Mouse (Mus musculus): ENCODE measurements around the gene Thada.

Gene Thada

GRCm38 (mm10) chr17:84351276-84351675 lies 114.7 kb downstream of the Thada start:
- no peak for DNase-seq (ENCODE audit: extremely low spot score)

- no peak for DNase-seq (ENCODE audit: extremely low spot score)
These were observed 117.1 kb downstream of the Thada start for GRCm38 (mm10) chr17:84348865-84349264.

GRCm38 (mm10) chr17:84342299-84342817 lies 123.6 kb downstream of the Thada start:
- DNase-seq (ENCODE audit: extremely low spot score): no peak

- DNase-seq (ENCODE audit: extremely low spot score): no peak
These were observed 124.3 kb downstream of the Thada start for GRCm38 (mm10) chr17:84341686-84342085.

- DNase-seq (ENCODE audit: extremely low spot score): no peak
These were observed 125.4 kb downstream of the Thada start for GRCm38 (mm10) chr17:84340574-84340973.

GRCm38 (mm10) chr17:84335996-84336395 lies 130.0 kb downstream of the Thada start:
- no peak for DNase-seq (ENCODE audit: extremely low spot score)

GRCm38 (mm10) chr17:84335076-84335475 lies 130.9 kb downstream of the Thada start:
- no peak for DNase-seq (ENCODE audit: extremely low spot score)

- no peak for DNase-seq (ENCODE audit: extremely low spot score)
These were observed 131.6 kb downstream of the Thada start for GRCm38 (mm10) chr17:84334241-84335014.

GRCm38 (mm10) chr17:84332940-84333339 lies 133.1 kb downstream of the Thada start:
- DNase-seq (ENCODE audit: extremely low spot score): no peak

- no peak for DNase-seq (ENCODE audit: extremely low spot score)
These were observed 135.0 kb downstream of the Thada start for GRCm38 (mm10) chr17:84330986-84331385.

GRCm38 (mm10) chr17:84330506-84330905 lies 135.5 kb downstream of the Thada start:
- DNase-seq (ENCODE audit: extremely low spot score): no peak

GRCm38 (mm10) chr17:84329906-84330470 lies 136.0 kb downstream of the Thada start:
- no peak for DNase-seq (ENCODE audit: extremely low spot score)

GRCm38 (mm10) chr17:84328526-84328925 lies 137.5 kb downstream of the Thada start:
- DNase-seq (ENCODE audit: extremely low spot score): no peak

- DNase-seq (ENCODE audit: extremely low spot score): peak; percentile 33
These were observed 138.7 kb downstream of the Thada start for GRCm38 (mm10) chr17:84327051-84327925.

GRCm38 (mm10) chr17:84322176-84322575 lies 143.8 kb downstream of the Thada start:
- DNase-seq (ENCODE audit: extremely low spot score): no peak

GRCm38 (mm10) chr17:84321351-84321750 lies 144.7 kb downstream of the Thada start:
- DNase-seq (ENCODE audit: extremely low spot score): no peak

- DNase-seq (ENCODE audit: extremely low spot score): no peak
These were observed 145.4 kb downstream of the Thada start for GRCm38 (mm10) chr17:84320576-84320975.

GRCm38 (mm10) chr17:84314341-84314740 lies 151.7 kb downstream of the Thada start:
- no peak for DNase-seq (ENCODE audit: extremely low spot score)

GRCm38 (mm10) chr17:84313494-84313893 lies 152.5 kb downstream of the Thada start:
- no peak for DNase-seq (ENCODE audit: extremely low spot score)

GRCm38 (mm10) chr17:84306151-84306550 lies 159.9 kb downstream of the Thada start:
- no peak for DNase-seq (ENCODE audit: extremely low spot score)

GRCm38 (mm10) chr17:84305074-84305473 lies 160.9 kb downstream of the Thada start:
- DNase-seq (ENCODE audit: extremely low spot score): no peak

- DNase-seq (ENCODE audit: extremely low spot score): no peak
These were observed 161.9 kb downstream of the Thada start for GRCm38 (mm10) chr17:84304141-84304540.
